Mouse (Mus musculus) megakaryocyte, embryonic 14.5 days (primary cell): Measurements from ENCODE around the gene Inpp5b.

Experiments
- FLI1 ChIP-seq: IDR thresholded peaks from 2 replicates; pipeline ENCODE4 v1.6.1; 2012; ENCODE audit warnings: low read length, inconsistent platforms, mixed read lengths
- GATA1 ChIP-seq: IDR thresholded peaks from 3 replicates; pipeline ENCODE4 v1.6.1; 2012; ENCODE audit warnings: mixed read lengths, low read length, inconsistent platforms, borderline replicate concordance

- TF ChIP-seq GATA1 (no peak), FLI1 (no peak)
Measured at GRCm38 (mm10) chr4:124838035-124838700, 96.5 kb downstream of the Inpp5b start.
